Mouse (Mus musculus) left cerebral cortex, postnatal 36 days (tissue): ENCODE results near the gene Armh2. TPM values are rescaled to one million over a fixed set of nuclear protein-coding genes. Genes with fewer than 3 reads are reported as not detected.

ENCODE experiments used
- total RNA-seq, 2 experiments: library from RNA; stranded (reverse); gene quantifications; 2 replicates each; pipeline ENCODE4 v1.2.3; 2021

The Armh2 gene
- total RNA-seq, 2 experiments from 2014 or later: not detected

Other genes with a start within 250 kb of the Armh2 start
- 10 to 100 TPM; 53.0 to 67.2 TPM for gene Ripor2, start 159.0 kb upstream of the Armh2 start, total RNA-seq
- 1 to 10 TPM; 3.1 to 5.0 TPM for gene Gmnn, start 20.7 kb downstream of the Armh2 start, total RNA-seq
- gene BC005537, start 60.4 kb downstream of the Armh2 start, total RNA-seq: 100 to 1,000 TPM; 156 to 161 TPM
- gene Acot13, start 90.3 kb downstream of the Armh2 start, total RNA-seq: 10 to 100 TPM; 81.0 to 89.7 TPM
- gene Tdp2, start 90.4 kb downstream of the Armh2 start, total RNA-seq: 10 to 100 TPM; 19.0 to 21.6 TPM
- gene D130043K22Rik, start 103.9 kb downstream of the Armh2 start, total RNA-seq: 10 to 100 TPM; 29.8 to 33.6 TPM
- gene Aldh5a1, start 196.4 kb downstream of the Armh2 start, total RNA-seq: 10 to 100 TPM; 55.4 to 57.0 TPM
- 10 to 100 TPM; 19.0 to 19.2 TPM for gene Gpld1, start 201.9 kb downstream of the Armh2 start, total RNA-seq